Mouse (Mus musculus): ENCODE results near the gene Wdr19. TPM values are rescaled to one million over a fixed set of nuclear protein-coding genes. Genes with fewer than 3 reads are reported as not detected.

Wdr19 gene
- polyA plus RNA-seq (2014; fragmentation: Illumina TruSeq; extraction: RNeasy Lipid Tissue Mini Kit (QIAGEN cat#74804); ENCODE audit: low read depth, low replicate concordance) = 8.8 TPM

GRCm38 (mm10) chr5:65199346-65200128 lies at the start of gene Wdr19:
TSS of gene Wdr19 (plus strand) at chr5:65199696.

Other genes starting within 250 kb of the Wdr19 start
- gene Tlr6, start 239.6 kb upstream of the Wdr19 start, polyA plus RNA-seq (2014; fragmentation: Illumina TruSeq; extraction: RNeasy Lipid Tissue Mini Kit (QIAGEN cat#74804); ENCODE audit: low read depth, low replicate concordance) = 2.0 TPM
- gene Fam114a1, start 229.6 kb upstream of the Wdr19 start, polyA plus RNA-seq (2014; fragmentation: Illumina TruSeq; extraction: RNeasy Lipid Tissue Mini Kit (QIAGEN cat#74804); ENCODE audit: low read depth, low replicate concordance) = 91.2 TPM
- 2.7 TPM for gene Tmem156, start 107.6 kb upstream of the Wdr19 start, polyA plus RNA-seq (2014; fragmentation: Illumina TruSeq; extraction: RNeasy Lipid Tissue Mini Kit (QIAGEN cat#74804); ENCODE audit: low read depth, low replicate concordance)
- gene Klhl5, start 92.2 kb upstream of the Wdr19 start, polyA plus RNA-seq (2014; fragmentation: Illumina TruSeq; extraction: RNeasy Lipid Tissue Mini Kit (QIAGEN cat#74804); ENCODE audit: low read depth, low replicate concordance) = 56.5 TPM
- gene Rfc1, start 136.0 kb downstream of the Wdr19 start, polyA plus RNA-seq (2014; fragmentation: Illumina TruSeq; extraction: RNeasy Lipid Tissue Mini Kit (QIAGEN cat#74804); ENCODE audit: low read depth, low replicate concordance) = 29.7 TPM
- 7.7 TPM for gene Klb, start 148.6 kb downstream of the Wdr19 start, polyA plus RNA-seq (2014; fragmentation: Illumina TruSeq; extraction: RNeasy Lipid Tissue Mini Kit (QIAGEN cat#74804); ENCODE audit: low read depth, low replicate concordance)
- 1,059 TPM for gene Rpl9, start 191.7 kb downstream of the Wdr19 start, polyA plus RNA-seq (2014; fragmentation: Illumina TruSeq; extraction: RNeasy Lipid Tissue Mini Kit (QIAGEN cat#74804); ENCODE audit: low read depth, low replicate concordance)
- gene Lias, start 191.8 kb downstream of the Wdr19 start, polyA plus RNA-seq (2014; fragmentation: Illumina TruSeq; extraction: RNeasy Lipid Tissue Mini Kit (QIAGEN cat#74804); ENCODE audit: low read depth, low replicate concordance) = 78.0 TPM
- gene Ugdh, start 236.3 kb downstream of the Wdr19 start, polyA plus RNA-seq (2014; fragmentation: Illumina TruSeq; extraction: RNeasy Lipid Tissue Mini Kit (QIAGEN cat#74804); ENCODE audit: low read depth, low replicate concordance) = 842 TPM